Mouse (Mus musculus): ENCODE data around the gene Kazn. TPM values are rescaled to one million over a fixed set of nuclear protein-coding genes. Genes with fewer than 3 reads are reported as not detected.

The Kazn gene
- total RNA-seq, 2 experiments from 2014 or later: 86.1 to 104 TPM

GRCm38 (mm10) chr4:142088836-142089235 lies 150.4 kb downstream of the Kazn start:
- intact Hi-C loops (cut with DNase I): no loop called here

GRCm38 (mm10) chr4:142088409-142088808 lies 150.8 kb downstream of the Kazn start:
- intact Hi-C loops (cut with DNase I): no loop called here
- DNase-seq (ENCODE audit: low spot score in 2 of 2): no peak

More at GRCm38 (mm10) chr4:142088836-142089235, 150.4 kb downstream of the Kazn start:
- no peak for DNase-seq (ENCODE audit: low spot score in 2 of 2)

GRCm38 (mm10) chr4:142084936-142085563 lies 154.2 kb downstream of the Kazn start:
- intact Hi-C loops (cut with DNase I): loop anchor here (5.0 kb wide), 1 partner anchor 78 kb away; no protein-coding TSS in a partner anchor
- DNase-seq (ENCODE audit: low spot score in 2 of 2): no peak

GRCm38 (mm10) chr4:142084131-142084899 lies 154.9 kb downstream of the Kazn start, which contains the start of gene Tmem51:
Tmem51 (minus strand) TSS chr4:142084304.
- intact Hi-C loops (cut with DNase I): loop anchor here (5.0 kb wide), 1 partner anchor 77 kb away; no protein-coding TSS in a partner anchor
- no peak for DNase-seq (ENCODE audit: low spot score in 2 of 2)

- DNase-seq (ENCODE audit: low spot score in 2 of 2): peak in 1 of 2 experiments; percentile 44
- intact Hi-C loops (cut with DNase I): loop anchor here (5.0 kb wide), 1 partner anchor 76 kb away; no protein-coding TSS in a partner anchor
These were observed 155.5 kb downstream of the Kazn start for GRCm38 (mm10) chr4:142083762-142084130.

GRCm38 (mm10) chr4:142083193-142083592 lies 156.0 kb downstream of the Kazn start:
- intact Hi-C loops (cut with DNase I): loop anchor here (5.0 kb wide), 1 partner anchor 76 kb away; no protein-coding TSS in a partner anchor

GRCm38 (mm10) chr4:142082703-142083102 lies 156.5 kb downstream of the Kazn start:
- no peak for DNase-seq (ENCODE audit: low spot score in 2 of 2)
- intact Hi-C loops (cut with DNase I): loop anchor here (5.0 kb wide), 1 partner anchor 75 kb away; no protein-coding TSS in a partner anchor

More at GRCm38 (mm10) chr4:142083193-142083592, 156.0 kb downstream of the Kazn start:
- no peak for DNase-seq (ENCODE audit: low spot score in 2 of 2)

GRCm38 (mm10) chr4:142081631-142082283 lies 157.4 kb downstream of the Kazn start:
- peak in 1 of 2 experiments; percentile 24 for DNase-seq (ENCODE audit: low spot score in 2 of 2)
- intact Hi-C loops (cut with DNase I): loop anchor here (5.0 kb wide), 1 partner anchor 74 kb away; no protein-coding TSS in a partner anchor

- DNase-seq (ENCODE audit: low spot score in 2 of 2): peak in 1 of 2 experiments; percentile 51
- intact Hi-C loops (cut with DNase I): loop anchor here (5.0 kb wide), 1 partner anchor 74 kb away; no protein-coding TSS in a partner anchor
These were observed 158.1 kb downstream of the Kazn start for GRCm38 (mm10) chr4:142080901-142081630.

- DNase-seq (ENCODE audit: low spot score in 2 of 2): no peak
- intact Hi-C loops (cut with DNase I): loop anchor here (5.0 kb wide), 1 partner anchor 73 kb away; no protein-coding TSS in a partner anchor
These were observed 158.8 kb downstream of the Kazn start for GRCm38 (mm10) chr4:142080487-142080767.

GRCm38 (mm10) chr4:142079629-142080486 lies 159.3 kb downstream of the Kazn start:
- no peak for DNase-seq (ENCODE audit: low spot score in 2 of 2)
- intact Hi-C loops (cut with DNase I): loop anchor here (5.0 kb wide), 1 partner anchor 73 kb away; no protein-coding TSS in a partner anchor

- peak in 1 of 2 experiments; percentile 71 for DNase-seq (ENCODE audit: low spot score in 2 of 2)
- intact Hi-C loops (cut with DNase I): no loop called here
These were observed 161.5 kb downstream of the Kazn start for GRCm38 (mm10) chr4:142077572-142078271.

GRCm38 (mm10) chr4:142076883-142077282 lies 162.3 kb downstream of the Kazn start:
- intact Hi-C loops (cut with DNase I): no loop called here
- no peak for DNase-seq (ENCODE audit: low spot score in 2 of 2)

GRCm38 (mm10) chr4:142075931-142076330 lies 163.3 kb downstream of the Kazn start:
- no peak for DNase-seq (ENCODE audit: low spot score in 2 of 2)
- intact Hi-C loops (cut with DNase I): no loop called here

GRCm38 (mm10) chr4:142074060-142074732 lies 165.0 kb downstream of the Kazn start:
- intact Hi-C loops (cut with DNase I): no loop called here

GRCm38 (mm10) chr4:142071243-142071991 lies 167.8 kb downstream of the Kazn start:
- intact Hi-C loops (cut with DNase I): no loop called here
- DNase-seq (ENCODE audit: low spot score in 2 of 2): no peak

More at GRCm38 (mm10) chr4:142074060-142074732, 165.0 kb downstream of the Kazn start:
- DNase-seq (ENCODE audit: low spot score in 2 of 2): no peak
